Mouse (Mus musculus) T-helper 2 cell (primary cell): Measurements from ENCODE around the gene Pon2.

Source experiments
- in situ Hi-C: fragments of 300-600 bp; cut with MboI, MseI; formaldehyde crosslinking; loops from one replicate; pipeline ENCODE4 v1.15.1; 2025; ENCODE audit warnings: high pct_unique_total_duplicates

Gene Pon2

GRCm38 (mm10) chr6:5294659-5295449, 3.4 kb downstream of the Pon2 start:
- in situ Hi-C loops = loop anchor here (10.0 kb wide), 1 partner anchor 690 kb away; the partner anchor contains the start of gene Casd1

DNA sequence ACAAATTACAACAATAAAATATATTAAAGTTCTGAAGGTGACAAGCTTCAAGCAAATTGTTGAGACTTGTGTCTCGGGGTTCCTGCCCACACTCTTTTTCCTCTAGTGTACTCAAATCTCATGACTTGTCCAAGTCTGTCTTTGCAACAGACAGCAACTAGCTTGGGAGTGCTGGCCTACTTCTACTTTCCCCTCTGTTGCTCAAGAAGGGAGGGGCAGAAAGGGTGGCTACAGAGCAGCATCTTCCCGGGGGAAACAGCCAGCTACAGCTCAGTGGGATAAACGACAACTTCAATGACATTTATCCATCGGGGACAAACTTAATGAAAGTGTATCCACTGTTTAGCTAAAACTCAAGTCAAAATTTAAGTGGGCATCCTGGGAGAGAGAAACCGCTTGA, 5.4 kb downstream of the Pon2 start:
- in situ Hi-C loops = loop anchor here (10.0 kb wide), 1 partner anchor 688 kb away; the partner anchor contains the start of gene Casd1

DNA sequence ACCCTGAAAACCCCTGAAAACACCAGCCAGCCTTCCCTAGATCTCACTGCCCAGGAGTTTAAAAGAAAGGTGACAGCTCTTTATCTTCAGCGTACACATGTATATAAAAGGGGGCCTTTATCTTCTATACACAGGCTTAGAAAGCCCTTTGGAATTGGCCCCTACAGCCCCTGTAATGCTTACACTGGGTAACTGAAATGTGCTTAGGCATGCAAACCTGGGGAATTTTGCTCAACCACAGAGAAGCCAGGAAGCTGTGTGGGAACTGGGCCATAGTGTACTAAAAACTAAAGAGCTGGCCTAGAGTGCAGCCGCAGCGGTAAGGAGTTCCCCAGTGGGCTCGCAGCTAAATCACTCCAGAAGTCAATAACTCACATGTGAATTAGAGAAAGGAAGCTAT, 6.8 kb downstream of the Pon2 start:
- in situ Hi-C loops = loop anchor here (10.0 kb wide), 1 partner anchor 687 kb away; the partner anchor contains the start of gene Casd1

- in situ Hi-C loops = no loop called here
Measured at GRCm38 (mm10) chr6:5287919-5288318, 10.3 kb downstream of the Pon2 start.

GRCm38 (mm10) chr6:5287392-5287791, 10.9 kb downstream of the Pon2 start:
- in situ Hi-C loops = no loop called here

DNA sequence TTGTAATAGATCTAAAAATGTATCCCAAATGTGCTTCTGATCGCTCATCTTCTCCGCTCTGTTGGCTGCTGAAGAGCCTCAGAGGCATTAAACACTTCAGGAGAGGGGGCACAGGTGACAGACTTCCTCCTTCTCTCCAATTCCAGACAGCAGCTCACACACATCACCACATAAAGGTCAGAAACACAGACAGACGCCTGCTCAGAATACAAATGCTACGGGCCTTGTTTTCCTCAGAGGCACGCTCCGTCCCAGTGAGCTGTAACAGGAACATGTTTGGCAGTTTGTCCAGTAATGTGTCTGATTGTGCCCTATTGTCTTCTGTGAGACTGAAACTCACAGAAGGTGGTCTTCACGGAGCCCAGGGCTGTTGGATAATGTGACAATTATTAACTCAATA, 15.8 kb downstream of the Pon2 start:
- in situ Hi-C loops = no loop called here

DNA sequence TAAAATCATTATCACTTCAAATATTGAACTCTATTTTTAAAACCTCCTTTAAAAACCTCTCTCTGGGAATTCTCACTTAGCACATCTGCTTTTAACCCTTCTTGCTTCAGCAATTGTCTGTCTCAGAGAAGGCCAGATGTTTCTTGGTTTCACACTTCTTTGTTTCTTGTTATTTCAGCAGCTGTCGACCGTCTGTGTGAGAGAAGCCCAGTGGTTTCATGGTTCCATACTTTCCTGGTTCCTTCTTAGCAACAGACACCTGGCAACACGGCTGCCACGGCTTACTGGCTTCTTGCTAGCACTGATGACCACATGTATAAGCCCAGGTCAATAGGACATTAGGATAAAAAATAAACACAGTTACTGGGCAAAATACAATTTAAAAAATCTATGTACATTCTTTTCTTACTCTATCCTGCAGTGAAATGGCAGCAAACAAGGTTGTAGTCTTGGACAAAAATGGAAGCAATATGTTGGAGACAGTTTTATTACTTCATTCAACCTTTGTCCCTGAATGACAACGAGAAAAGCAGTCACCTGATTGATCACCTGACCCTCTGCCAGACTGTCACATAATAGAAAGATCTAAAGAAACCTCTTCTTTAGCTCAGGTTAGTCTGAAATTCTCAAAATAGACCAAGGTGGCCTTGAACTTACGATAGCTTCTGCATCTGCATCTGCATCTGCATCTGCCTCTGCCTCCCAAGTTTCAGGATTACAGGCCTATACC, 17.5 kb downstream of the Pon2 start:
- in situ Hi-C loops = no loop called here

DNA sequence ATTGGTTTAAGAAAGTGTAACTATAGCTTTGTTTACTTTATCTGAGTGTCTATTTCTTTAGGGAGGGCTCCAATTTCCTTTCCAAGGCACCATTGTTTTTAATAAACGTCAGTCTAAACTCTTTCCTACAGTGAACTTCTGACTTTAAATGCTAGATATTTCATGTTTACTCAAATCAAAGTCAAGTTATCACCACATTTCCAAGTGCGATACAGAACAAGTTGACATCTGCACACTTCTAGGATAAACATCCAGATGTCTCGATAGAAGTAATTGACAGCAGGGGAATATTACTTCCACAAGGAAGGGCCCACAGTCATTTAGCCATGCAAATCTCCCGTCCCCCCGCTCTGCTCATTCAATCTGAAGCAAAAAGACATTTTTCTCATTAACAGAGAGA, 20.3 kb downstream of the Pon2 start:
- in situ Hi-C loops = no loop called here

DNA sequence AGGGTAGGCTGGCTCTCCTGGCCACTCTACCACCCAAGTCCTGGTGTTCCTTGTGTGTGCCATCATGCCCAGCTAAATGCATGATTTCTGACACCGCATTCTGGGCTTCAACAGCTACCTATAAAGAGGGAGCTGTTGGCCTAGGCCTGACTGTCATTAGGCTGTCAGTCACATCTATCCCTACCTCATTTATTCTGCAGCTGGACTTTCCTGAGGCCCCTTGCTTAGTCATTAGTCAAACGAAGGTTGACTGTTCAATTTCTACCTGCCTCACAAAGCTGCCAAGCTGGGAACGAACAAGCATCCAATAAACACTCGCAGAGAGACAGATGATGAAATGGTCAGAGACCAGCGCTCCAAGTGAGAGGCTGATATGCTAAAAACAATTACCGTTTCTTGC, 28.6 kb downstream of the Pon2 start:
- in situ Hi-C loops = no loop called here

- in situ Hi-C loops = no loop called here
Measured at GRCm38 (mm10) chr6:5264793-5265192, 33.5 kb downstream of the Pon2 start.

- in situ Hi-C loops = no loop called here
Measured at GRCm38 (mm10) chr6:5263250-5263999, 34.8 kb downstream of the Pon2 start.

DNA sequence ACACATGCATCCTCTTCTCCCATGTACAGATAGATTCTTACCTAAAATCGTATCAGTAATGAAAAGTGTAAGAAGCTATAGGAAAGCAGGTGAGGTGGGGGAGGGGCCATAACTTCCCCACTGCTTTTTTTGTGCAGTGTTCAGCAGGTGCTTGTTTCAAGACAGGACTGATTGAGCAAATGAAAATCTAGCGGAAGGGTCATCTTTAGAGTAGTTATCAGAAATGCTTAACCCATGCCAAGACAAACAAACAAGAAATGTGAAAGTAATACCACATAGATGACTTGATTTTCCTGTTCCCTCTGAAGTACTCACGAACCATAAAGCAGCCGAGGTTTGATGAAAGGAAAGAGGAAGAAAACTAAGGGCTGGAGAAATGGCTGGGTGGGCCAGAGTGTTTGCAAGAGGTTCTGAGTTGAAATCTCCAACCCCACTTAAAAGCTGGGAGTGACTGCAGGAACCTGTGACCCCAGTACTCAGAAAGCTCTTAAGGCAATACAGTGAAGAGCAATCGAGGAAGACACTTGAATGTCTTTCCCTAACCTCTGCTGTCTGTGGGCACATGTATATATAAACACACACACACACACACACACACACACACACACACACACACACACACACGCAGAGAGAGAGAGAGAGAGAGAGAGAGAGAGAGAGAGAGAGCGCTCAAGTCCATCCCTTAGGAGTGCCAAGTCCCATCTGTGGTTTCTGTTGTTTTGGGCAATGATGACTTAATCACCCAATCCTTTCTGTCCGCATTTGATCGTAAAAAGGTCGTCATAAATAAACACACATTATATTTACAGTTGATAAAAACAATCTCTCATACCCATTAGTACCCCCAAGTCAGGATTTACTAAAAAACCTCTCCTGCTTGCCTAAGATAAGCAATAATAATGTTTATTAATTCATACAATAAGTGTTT, 35.7 kb downstream of the Pon2 start:
- in situ Hi-C loops = no loop called here

DNA sequence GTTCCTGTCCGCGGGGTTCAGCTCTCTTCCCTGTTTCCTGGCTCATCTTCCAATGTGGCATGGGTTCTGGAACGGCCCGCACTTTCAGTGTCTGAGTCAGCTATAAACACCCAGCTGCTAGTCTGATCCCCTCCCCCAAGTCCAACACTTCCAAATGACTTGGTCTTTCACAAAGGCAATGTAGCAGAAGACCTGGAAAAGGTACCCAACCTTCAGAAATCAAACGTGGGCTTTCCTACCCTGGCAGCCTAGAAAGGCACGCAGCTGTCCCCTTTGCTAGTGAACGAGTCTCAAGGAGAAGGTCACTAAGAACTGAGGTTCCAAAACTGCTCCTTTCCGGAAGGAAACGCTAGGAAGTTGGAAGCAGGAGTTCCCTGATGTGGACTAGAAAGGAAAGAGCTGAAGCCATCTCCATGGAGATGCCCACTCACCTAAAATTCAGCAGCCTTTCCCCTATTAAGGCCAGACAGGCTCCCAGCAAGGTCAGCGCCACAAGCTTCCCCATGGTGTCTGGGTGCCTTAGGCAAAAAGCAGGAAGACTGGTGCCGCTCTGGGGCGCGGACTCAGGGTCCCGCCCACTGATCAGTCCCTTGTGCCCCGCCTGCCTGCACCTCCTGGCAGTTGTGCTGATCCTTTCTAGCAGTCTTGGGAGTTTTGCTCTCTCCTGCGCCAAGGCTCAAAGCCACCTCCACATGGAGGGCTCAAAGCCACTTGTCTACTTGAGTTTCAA, 42.4 kb downstream of the Pon2 start, which contains the start of gene Pon3:
Pon3 (minus strand) TSS at position 565 of the 730 bp plus-strand sequence.
- in situ Hi-C loops = no loop called here

- in situ Hi-C loops = no loop called here
Measured at GRCm38 (mm10) chr6:5255291-5255690, 43.0 kb downstream of the Pon2 start.

GRCm38 (mm10) chr6:5254869-5255268, 43.4 kb downstream of the Pon2 start:
- in situ Hi-C loops = no loop called here

GRCm38 (mm10) chr6:5245926-5246325, 52.3 kb downstream of the Pon2 start:
- in situ Hi-C loops = loop anchor here (25.0 kb wide), 1 partner anchor 341 kb away; no protein-coding TSS in a partner anchor

DNA sequence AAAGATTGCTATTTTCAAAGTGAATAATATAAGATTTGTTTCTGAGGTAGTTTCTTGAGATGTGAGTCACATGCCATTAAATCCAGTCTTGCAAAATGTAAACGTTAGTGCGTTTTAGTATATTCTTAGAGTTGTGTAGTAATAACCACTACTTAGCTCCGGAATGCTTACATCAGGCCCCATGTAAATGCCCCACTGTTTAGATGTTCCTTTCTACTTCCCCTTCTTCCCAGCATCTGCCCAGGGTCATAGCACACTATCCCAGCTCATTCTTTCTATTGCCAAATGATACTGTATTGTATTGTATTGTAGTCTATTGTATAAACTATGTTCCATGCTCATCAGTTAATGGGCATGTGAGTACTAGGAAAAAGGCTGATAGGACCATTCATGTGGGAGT, 59.5 kb downstream of the Pon2 start:
- in situ Hi-C loops = loop anchor here (25.0 kb wide), 1 partner anchor 349 kb away; no protein-coding TSS in a partner anchor

GRCm38 (mm10) chr6:5237510-5237909, 60.7 kb downstream of the Pon2 start:
- in situ Hi-C loops = loop anchor here (25.0 kb wide), 1 partner anchor 350 kb away; no protein-coding TSS in a partner anchor

GRCm38 (mm10) chr6:5236843-5237371, 61.3 kb downstream of the Pon2 start:
- in situ Hi-C loops = loop anchor here (25.0 kb wide), 1 partner anchor 350 kb away; no protein-coding TSS in a partner anchor

DNA sequence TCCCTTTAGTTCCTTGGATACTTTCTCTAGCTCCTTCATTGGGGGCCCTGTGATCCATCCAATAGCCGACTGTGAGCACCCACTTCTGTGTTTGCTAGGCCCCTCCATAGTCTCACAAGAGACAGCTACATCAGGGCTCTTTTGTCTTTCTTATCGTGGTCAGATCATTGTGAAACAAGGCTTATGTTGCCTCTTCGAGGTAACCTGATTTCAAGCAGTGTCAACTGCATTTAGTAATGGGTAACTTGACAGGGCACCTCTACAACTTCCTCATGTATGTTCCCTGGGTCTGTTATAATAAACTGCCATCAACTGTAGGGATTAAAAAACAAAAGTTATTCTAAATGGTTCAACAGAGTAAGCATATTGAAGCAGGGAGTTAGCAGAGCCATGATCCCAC, 63.7 kb downstream of the Pon2 start:
- in situ Hi-C loops = loop anchor here (25.0 kb wide), 1 partner anchor 353 kb away; no protein-coding TSS in a partner anchor
